Mouse (Mus musculus): ENCODE results near the gene Gm44805. TPM values are rescaled to one million over a fixed set of nuclear protein-coding genes. Genes with fewer than 3 reads are reported as not detected.
"Not testable (repeated sequence)": the region's sequence is repeated elsewhere in the genome, so short reads cannot be mapped to it uniquely, and the experiment has no call there.

Gm44805 gene
- total and polyA plus RNA-seq, 3 experiments: not detected

GRCm38 (mm10) chr7:19688101-19688500 lies 6.9 kb upstream of the Gm44805 start:
- Histone ChIP-seq H3K79me2 (replicated peaks; ENCODE audit: control insufficient read depth, extremely low read depth, insufficient read depth, poor library complexity, severe bottlenecking) (no peaks in the 10 kb centered on the region), H3K4me1 (ENCODE audit: control insufficient read depth in 1 of 2, insufficient read depth in 2 of 2) (peaks cover 0 to 18% of the 10 kb centered on the region in 2 experiments; a peak in 3 of 4 replicates), H3K27ac (ENCODE audit: insufficient read depth, low read depth) (no peak overlapping the region), H3K9ac (ENCODE audit: insufficient read depth, low read depth) (no peak overlapping the region), H3K9me3 (replicated peaks; ENCODE audit: low read length) (no peaks in the 10 kb centered on the region), H3K27me3 (replicated peaks) (no peaks in the 10 kb centered on the region), H3K4me3 (replicated peaks in 1 of 3; ENCODE audit: low read depth in 2 of 3, low read length in 2 of 3, poor library complexity in 1 of 3) (no peak overlapping the region), H3K4me2 (ENCODE audit: insufficient read depth, low read depth, poor library complexity, severe bottlenecking) (no peak overlapping the region), H3K36me3 (replicated peaks in 1 of 2; ENCODE audit: control insufficient read depth in 1 of 2, insufficient read depth in 1 of 2, low read length in 1 of 2) (no peaks in the 10 kb centered on the region)
- in situ Hi-C loops (cut with MboI; ENCODE audit: low pct_ligation_motif_present, low pct_unique_long_range_greater_than_20kb, low sequenced_read_pairs) (no loop called here), dilution Hi-C loops (cut with MboI; ENCODE audit: extremely low pct_ligation_motif_present, extremely low pct_unique_long_range_greater_than_20kb, low sequenced_read_pairs) (no loop called here)
- DNase-seq (ENCODE audit: extremely low read depth): no peak
- TF ChIP-seq JUND (conservative IDR thresholded peaks at IDR 0.05; ENCODE audit: low read depth, low read length): no peak
- TF ChIP-seq GABPA (IDR thresholded peaks at IDR 0.05; ENCODE audit: insufficient replicate concordance, low read depth, low read length): no peak
- TF ChIP-seq SIN3A (IDR thresholded peaks at IDR 0.05; ENCODE audit: low read length): no peak
- TF ChIP-seq ELF1 (IDR thresholded peaks at IDR 0.05; ENCODE audit: low read depth, low read length): no peak
- no peak for TF ChIP-seq POLR2AphosphoS2 (IDR thresholded peaks at IDR 0.05; ENCODE audit: low read depth, low read length)
- TF ChIP-seq USF1 (IDR thresholded peaks at IDR 0.05; ENCODE audit: low read depth, low read length): no peak
- TF ChIP-seq KAT2A (IDR thresholded peaks at IDR 0.05; ENCODE audit: insufficient replicate concordance, low read length): no peak
- TF ChIP-seq ZNF384 (IDR thresholded peaks at IDR 0.05; ENCODE audit: low read depth, low read length): no peak
- no peak for TF ChIP-seq MXI1 (IDR thresholded peaks at IDR 0.05; ENCODE audit: low read depth, low read length)

DNA sequence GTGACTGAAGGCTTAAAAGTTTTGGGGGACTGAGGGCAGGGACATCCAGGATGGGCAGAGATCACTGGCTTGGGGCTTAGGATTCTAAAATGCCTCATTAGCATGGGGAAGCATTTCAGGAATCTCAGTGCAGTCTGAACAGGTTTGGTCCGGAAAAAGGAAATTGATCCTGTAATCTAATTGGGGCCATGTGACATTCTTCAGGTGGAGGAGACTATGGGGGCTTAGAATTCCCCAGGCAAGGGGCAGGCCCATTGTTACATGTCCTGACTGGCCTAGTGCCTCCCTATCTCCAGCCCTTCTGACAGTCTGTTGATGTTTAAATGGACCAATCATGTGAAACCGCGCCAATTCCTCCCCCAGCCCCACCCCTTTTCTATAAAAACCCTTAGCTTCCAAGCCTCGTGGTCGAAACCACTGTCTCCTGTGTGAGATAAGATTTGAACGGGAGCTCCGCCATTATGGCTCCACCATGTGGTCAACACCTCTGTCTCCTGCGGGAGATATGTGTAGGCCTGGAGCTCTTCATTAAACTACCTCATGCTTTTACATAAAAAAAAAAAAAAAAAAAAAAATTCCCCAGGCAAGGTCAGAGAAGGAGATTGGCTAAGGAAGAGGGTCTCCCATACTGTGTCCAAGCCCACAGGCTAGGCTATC lies 5.8 kb upstream of the Gm44805 start:
- DNase-seq (ENCODE audit: extremely low read depth); in situ Hi-C loops (cut with MboI; ENCODE audit: low pct_ligation_motif_present, low pct_unique_long_range_greater_than_20kb, low sequenced_read_pairs): not testable (repeated sequence)

GRCm38 (mm10) chr7:19686521-19686920 lies 5.3 kb upstream of the Gm44805 start:
- dilution Hi-C loops (cut with MboI; ENCODE audit: extremely low pct_ligation_motif_present, extremely low pct_unique_long_range_greater_than_20kb, low sequenced_read_pairs): no loop called here

More for the DNA sequence above, 5.8 kb upstream of the Gm44805 start:
- H3K4me3 ChIP-seq (replicated peaks in 1 of 3; ENCODE audit: low read depth in 2 of 3, low read length in 2 of 3, poor library complexity in 1 of 3); H3K36me3 ChIP-seq (replicated peaks in 1 of 2; ENCODE audit: control insufficient read depth in 1 of 2, insufficient read depth in 1 of 2, low read length in 1 of 2); H3K9me3 ChIP-seq (replicated peaks; ENCODE audit: low read length); H3K9ac ChIP-seq (ENCODE audit: insufficient read depth, low read depth); H3K4me2 ChIP-seq (ENCODE audit: insufficient read depth, low read depth, poor library complexity, severe bottlenecking); H3K27me3 ChIP-seq (replicated peaks); H3K79me2 ChIP-seq (replicated peaks; ENCODE audit: control insufficient read depth, extremely low read depth, insufficient read depth, poor library complexity, severe bottlenecking); dilution Hi-C loops (cut with MboI; ENCODE audit: extremely low pct_ligation_motif_present, extremely low pct_unique_long_range_greater_than_20kb, low sequenced_read_pairs); H3K27ac ChIP-seq (ENCODE audit: insufficient read depth, low read depth): not testable (repeated sequence)
- TF ChIP-seq ZNF384 (IDR thresholded peaks at IDR 0.05; ENCODE audit: low read depth, low read length): 0 out of 2 replicates have a peak, but pooled peaks have one; percentile 18
- peaks cover 2 to 18% of the 10 kb centered on the region in 2 experiments; a peak in 3 of 4 replicates for H3K4me1 ChIP-seq (ENCODE audit: control insufficient read depth in 1 of 2, insufficient read depth in 2 of 2)

More at GRCm38 (mm10) chr7:19686521-19686920, 5.3 kb upstream of the Gm44805 start:
- no peak overlapping the region for H3K4me3 ChIP-seq (replicated peaks in 1 of 3; ENCODE audit: low read depth in 2 of 3, low read length in 2 of 3, poor library complexity in 1 of 3)
- no peak overlapping the region for H3K4me2 ChIP-seq (ENCODE audit: insufficient read depth, low read depth, poor library complexity, severe bottlenecking)
- no peaks in the 10 kb centered on the region for H3K9me3 ChIP-seq (replicated peaks; ENCODE audit: low read length)
- TF ChIP-seq POLR2A (IDR thresholded peaks at IDR 0.05; ENCODE audit: low read depth, low read length) (no peak), MXI1 (IDR thresholded peaks at IDR 0.05; ENCODE audit: low read depth, low read length) (no peak), ZNF384 (IDR thresholded peaks at IDR 0.05; ENCODE audit: low read depth, low read length) (no peak), EP300 (IDR thresholded peaks at IDR 0.05; ENCODE audit: low read length) (no peak), RAD21 (IDR thresholded peaks at IDR 0.05; ENCODE audit: low read depth, low read length) (no peak), HCFC1 (IDR thresholded peaks at IDR 0.05; ENCODE audit: low read depth, low read length) (no peak)
- no peak for DNase-seq (ENCODE audit: extremely low read depth)
- H3K27ac ChIP-seq (ENCODE audit: insufficient read depth, low read depth): no peak overlapping the region
- no peaks in the 10 kb centered on the region for H3K36me3 ChIP-seq (replicated peaks in 1 of 2; ENCODE audit: control insufficient read depth in 1 of 2, insufficient read depth in 1 of 2, low read length in 1 of 2)
- H3K79me2 ChIP-seq (replicated peaks; ENCODE audit: control insufficient read depth, extremely low read depth, insufficient read depth, poor library complexity, severe bottlenecking): no peaks in the 10 kb centered on the region
- H3K9ac ChIP-seq (ENCODE audit: insufficient read depth, low read depth): no peak overlapping the region
- H3K27me3 ChIP-seq (replicated peaks): no peaks in the 10 kb centered on the region
- peaks cover 2 to 18% of the 10 kb centered on the region in 2 experiments; a peak in 3 of 4 replicates for H3K4me1 ChIP-seq (ENCODE audit: control insufficient read depth in 1 of 2, insufficient read depth in 2 of 2)
- in situ Hi-C loops (cut with MboI; ENCODE audit: low pct_ligation_motif_present, low pct_unique_long_range_greater_than_20kb, low sequenced_read_pairs): no loop called here
